Mouse (Mus musculus): ENCODE measurements around the gene Usp35.

- TF ChIP-seq CTCF (IDR thresholded peaks at IDR 0.05; ENCODE audit: insufficient read depth, low read depth, low read length) = no peak
- no peak for TF ChIP-seq POLR2A (IDR thresholded peaks at IDR 0.05; ENCODE audit: insufficient read depth, low read depth, low read length)
Observed at GRCm38 (mm10) chr7:97342961-97343360, 11.1 kb upstream of the Usp35 start.
